Mouse (Mus musculus): ENCODE data around the gene Ubc. TPM values are rescaled to one million over a fixed set of nuclear protein-coding genes. Genes with fewer than 3 reads are reported as not detected.
"Not testable (repeated sequence)": the region's sequence is repeated elsewhere in the genome, so short reads cannot be mapped to it uniquely, and the experiment has no call there.

Ubc gene
- polyA plus RNA-seq, 1 experiment from 2014 or later, result 1,074 TPM

- H3K27me3 ChIP-seq (ENCODE audit: control insufficient read depth, insufficient read depth, low read length), result no peaks in the 10 kb centered on the region
- H3K27ac ChIP-seq (ENCODE audit: low read depth, low read length), result no peak overlapping the region
- no peaks in the 10 kb centered on the region for H3K4me1 ChIP-seq (replicated peaks; ENCODE audit: control insufficient read depth, insufficient read depth, low read length)
- H3K4me3 ChIP-seq (ENCODE audit: low read depth, low read length), result no peak overlapping the region
- no peak overlapping the region for H3K4me2 ChIP-seq (replicated peaks; ENCODE audit: low read depth, low read length)
- 92% methylated on average over 8 of the region's 8 CpGs for WGBS
- DNase-seq (ENCODE audit: low spot score) (no peak), ATAC-seq (ENCODE audit: low FRiP score) (no peak)
- no peak overlapping the region for H3K9ac ChIP-seq (ENCODE audit: low read depth, low read length)
- peaks cover 20% of the 10 kb centered on the region for H3K36me3 ChIP-seq (ENCODE audit: control insufficient read depth, insufficient read depth, low read length)
- H3K9me3 ChIP-seq (ENCODE audit: control insufficient read depth, low read length), result no peaks in the 10 kb centered on the region
These were observed 26.2 kb upstream of the Ubc start for GRCm38 (mm10) chr5:125416183-125416582.

GRCm38 (mm10) chr5:125413763-125414162 is 23.8 kb upstream of the Ubc start:
- ATAC-seq (ENCODE audit: low FRiP score), result no peak
- Histone ChIP-seq H3K27ac (ENCODE audit: low read depth, low read length) (no peak overlapping the region), H3K9ac (ENCODE audit: low read depth, low read length) (no peak overlapping the region), H3K36me3 (ENCODE audit: control insufficient read depth, insufficient read depth, low read length) (peaks cover 20% of the 10 kb centered on the region), H3K4me2 (replicated peaks; ENCODE audit: low read depth, low read length) (no peak overlapping the region), H3K4me1 (replicated peaks; ENCODE audit: control insufficient read depth, insufficient read depth, low read length) (no peaks in the 10 kb centered on the region), H3K9me3 (ENCODE audit: control insufficient read depth, low read length) (no peaks in the 10 kb centered on the region), H3K4me3 (ENCODE audit: low read depth, low read length) (no peak overlapping the region), H3K27me3 (ENCODE audit: control insufficient read depth, insufficient read depth, low read length) (no peaks in the 10 kb centered on the region)
- WGBS, result 89% methylated on average over 4 of the region's 4 CpGs
- DNase-seq (ENCODE audit: low spot score), result no peak

- H3K9ac ChIP-seq (ENCODE audit: low read depth, low read length), result not testable (repeated sequence)
- 93% methylated on average over 8 of the region's 8 CpGs for WGBS
These were observed 22.5 kb upstream of the Ubc start for GRCm38 (mm10) chr5:125412536-125412935.

GRCm38 (mm10) chr5:125411972-125412530 is 22.0 kb upstream of the Ubc start:
- Histone ChIP-seq H3K36me3 (ENCODE audit: control insufficient read depth, insufficient read depth, low read length) (peaks cover 10% of the 10 kb centered on the region; the same call in 1 of the 2 replicates), H3K9me3 (ENCODE audit: control insufficient read depth, low read length) (no peaks in the 10 kb centered on the region), H3K27me3 (ENCODE audit: control insufficient read depth, insufficient read depth, low read length) (no peaks in the 10 kb centered on the region), H3K27ac (ENCODE audit: low read depth, low read length) (no peak overlapping the region), H3K9ac (ENCODE audit: low read depth, low read length) (no peak overlapping the region), H3K4me3 (ENCODE audit: low read depth, low read length) (no peak overlapping the region), H3K4me2 (replicated peaks; ENCODE audit: low read depth, low read length) (no peak overlapping the region), H3K4me1 (replicated peaks; ENCODE audit: control insufficient read depth, insufficient read depth, low read length) (0 out of 2 replicates have a peak, but pooled peaks cover 2% of the 10 kb centered on the region)
- ATAC-seq (ENCODE audit: low FRiP score) (no peak), DNase-seq (ENCODE audit: low spot score) (peak; percentile 71)
- 54% methylated on average over 5 of the region's 5 CpGs for WGBS

More at GRCm38 (mm10) chr5:125412536-125412935, 22.5 kb upstream of the Ubc start:
- H3K4me2 ChIP-seq (replicated peaks; ENCODE audit: low read depth, low read length); ATAC-seq (ENCODE audit: low FRiP score); H3K27ac ChIP-seq (ENCODE audit: low read depth, low read length); H3K27me3 ChIP-seq (ENCODE audit: control insufficient read depth, insufficient read depth, low read length); H3K4me3 ChIP-seq (ENCODE audit: low read depth, low read length); DNase-seq (ENCODE audit: low spot score); H3K4me1 ChIP-seq (replicated peaks; ENCODE audit: control insufficient read depth, insufficient read depth, low read length); H3K9me3 ChIP-seq (ENCODE audit: control insufficient read depth, low read length): not testable (repeated sequence)
- peaks cover 15% of the 10 kb centered on the region for H3K36me3 ChIP-seq (ENCODE audit: control insufficient read depth, insufficient read depth, low read length)

GRCm38 (mm10) chr5:125409348-125410090 is 19.5 kb upstream of the Ubc start:
- Histone ChIP-seq H3K4me2 (replicated peaks; ENCODE audit: low read depth, low read length) (peak overlapping the region; percentile 29), H3K9ac (ENCODE audit: low read depth, low read length) (no peak overlapping the region), H3K9me3 (ENCODE audit: control insufficient read depth, low read length) (no peaks in the 10 kb centered on the region), H3K27me3 (ENCODE audit: control insufficient read depth, insufficient read depth, low read length) (no peaks in the 10 kb centered on the region), H3K36me3 (ENCODE audit: control insufficient read depth, insufficient read depth, low read length) (0 out of 2 replicates have a peak, but pooled peaks cover 3% of the 10 kb centered on the region), H3K4me3 (ENCODE audit: low read depth, low read length) (peak overlapping the region; percentile 30; the same call in 1 of the 2 replicates), H3K27ac (ENCODE audit: low read depth, low read length) (no peak overlapping the region), H3K4me1 (replicated peaks; ENCODE audit: control insufficient read depth, insufficient read depth, low read length) (0 out of 2 replicates have a peak, but pooled peaks cover 3% of the 10 kb centered on the region)
- peak; percentile 78 for DNase-seq (ENCODE audit: low spot score)
- ATAC-seq (ENCODE audit: low FRiP score), result peak; percentile 58; the same call in 1 of the 2 replicates
- 8% methylated on average over 20 of the region's 20 CpGs for WGBS

GRCm38 (mm10) chr5:125408842-125409241 is 18.8 kb upstream of the Ubc start:
- ATAC-seq (ENCODE audit: low FRiP score) (peak; percentile 60), DNase-seq (ENCODE audit: low spot score) (peak; percentile 91)
- Histone ChIP-seq H3K27me3 (ENCODE audit: control insufficient read depth, insufficient read depth, low read length) (no peaks in the 10 kb centered on the region), H3K9ac (ENCODE audit: low read depth, low read length) (no peak overlapping the region), H3K9me3 (ENCODE audit: control insufficient read depth, low read length) (no peaks in the 10 kb centered on the region), H3K36me3 (ENCODE audit: control insufficient read depth, insufficient read depth, low read length) (0 out of 2 replicates have a peak, but pooled peaks cover under 1% of the 10 kb centered on the region), H3K4me1 (replicated peaks; ENCODE audit: control insufficient read depth, insufficient read depth, low read length) (0 out of 2 replicates have a peak, but pooled peaks cover 3% of the 10 kb centered on the region), H3K27ac (ENCODE audit: low read depth, low read length) (no peak overlapping the region), H3K4me3 (ENCODE audit: low read depth, low read length) (peak overlapping the region; percentile 30), H3K4me2 (replicated peaks; ENCODE audit: low read depth, low read length) (0 out of 2 replicates have a peak overlapping the region, but pooled peaks have one; percentile 29)
- under 1% methylated on average over 13 of the region's 13 CpGs for WGBS

GRCm38 (mm10) chr5:125407910-125408575 is 18.0 kb upstream of the Ubc start:
- Histone ChIP-seq H3K4me2 (replicated peaks; ENCODE audit: low read depth, low read length) (no peak overlapping the region), H3K36me3 (ENCODE audit: control insufficient read depth, insufficient read depth, low read length) (no peaks in the 10 kb centered on the region), H3K4me3 (ENCODE audit: low read depth, low read length) (no peak overlapping the region), H3K27me3 (ENCODE audit: control insufficient read depth, insufficient read depth, low read length) (no peaks in the 10 kb centered on the region), H3K4me1 (replicated peaks; ENCODE audit: control insufficient read depth, insufficient read depth, low read length) (0 out of 2 replicates have a peak, but pooled peaks cover 3% of the 10 kb centered on the region), H3K9me3 (ENCODE audit: control insufficient read depth, low read length) (no peaks in the 10 kb centered on the region), H3K27ac (ENCODE audit: low read depth, low read length) (no peak overlapping the region), H3K9ac (ENCODE audit: low read depth, low read length) (no peak overlapping the region)
- no peak for DNase-seq (ENCODE audit: low spot score)
- no peak for ATAC-seq (ENCODE audit: low FRiP score)
- WGBS, result 67% methylated on average over 14 of the region's 14 CpGs

- H3K27me3 ChIP-seq (ENCODE audit: control insufficient read depth, insufficient read depth, low read length), result no peaks in the 10 kb centered on the region
- peak overlapping the region; percentile 50 for H3K4me3 ChIP-seq (ENCODE audit: low read depth, low read length)
- H3K9ac ChIP-seq (ENCODE audit: low read depth, low read length), result 0 out of 2 replicates have a peak overlapping the region, but pooled peaks have one; percentile 15
- DNase-seq (ENCODE audit: low spot score) (no peak), ATAC-seq (ENCODE audit: low FRiP score) (no peak)
- no peaks in the 10 kb centered on the region for H3K36me3 ChIP-seq (ENCODE audit: control insufficient read depth, insufficient read depth, low read length)
- no peaks in the 10 kb centered on the region for H3K9me3 ChIP-seq (ENCODE audit: control insufficient read depth, low read length)
- H3K27ac ChIP-seq (ENCODE audit: low read depth, low read length), result no peak overlapping the region
- peak overlapping the region; percentile 80 for H3K4me2 ChIP-seq (replicated peaks; ENCODE audit: low read depth, low read length)
- H3K4me1 ChIP-seq (replicated peaks; ENCODE audit: control insufficient read depth, insufficient read depth, low read length), result 0 out of 2 replicates have a peak, but pooled peaks cover 3% of the 10 kb centered on the region
- WGBS, result 59% methylated on average over 13 of the region's 13 CpGs
These were observed 17.2 kb upstream of the Ubc start for GRCm38 (mm10) chr5:125407020-125407830.
